Mouse (Mus musculus): ENCODE data around the gene Cdca7.

DNA sequence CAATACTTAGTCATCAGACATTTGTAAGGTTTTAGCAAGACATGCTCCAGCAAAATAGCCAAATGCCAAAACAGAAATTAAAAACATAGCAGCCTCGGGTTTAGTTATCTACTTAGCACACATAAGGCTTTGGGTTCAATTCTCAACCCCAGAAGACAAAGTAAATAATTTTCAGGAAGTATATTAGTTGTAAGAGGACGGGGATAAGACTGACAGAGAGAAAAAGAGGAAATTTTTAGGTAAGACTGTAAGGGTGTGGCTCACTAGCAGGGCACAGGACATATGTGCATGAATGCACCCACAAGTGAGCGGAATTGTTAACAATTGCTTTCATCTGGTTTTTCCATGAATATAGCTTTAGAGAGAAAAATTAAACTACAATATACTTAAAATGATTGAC lies 32.0 kb upstream of the Cdca7 start:
- TF ChIP-seq POLR2A (IDR thresholded peaks at IDR 0.05; ENCODE audit: borderline replicate concordance, low read depth, low read length) = no peak
- no peak for TF ChIP-seq CTCF (IDR thresholded peaks at IDR 0.05; ENCODE audit: low read depth, low read length)

Measured in bone marrow macrophage, adult 2 months (primary cell).